Mouse (Mus musculus) B cell, adult 2 months (primary cell): ENCODE data around the gene Gm29735.

Experiments used
- DNase-seq, 2 experiments: peaks; one replicate each; pipeline ENCODE4 v3.0.0; 2022

The Gm29735 gene

GRCm38 (mm10) chr7:142119632-142120031, 37.3 kb downstream of the Gm29735 start:
- no peak for DNase-seq
